Mouse (Mus musculus): ENCODE data around the gene Dhodh.

Dhodh gene

GRCm38 (mm10) chr8:109608271-109609152 is at the start of gene Dhodh:
Dhodh (minus strand) TSS chr8:109608673.
- peak; percentile 99 for DNase-seq (ENCODE audit: low read depth, low spot score)

GRCm38 (mm10) chr8:109656860-109657259 is 48.4 kb upstream of the Dhodh start:
- no peak for DNase-seq (ENCODE audit: low read depth, low spot score)

GRCm38 (mm10) chr8:109650801-109651200 is 42.3 kb upstream of the Dhodh start:
- DNase-seq (ENCODE audit: low read depth, low spot score), result no peak

GRCm38 (mm10) chr8:109648469-109648868 is 40.0 kb upstream of the Dhodh start:
- DNase-seq (ENCODE audit: low read depth, low spot score), result no peak

GRCm38 (mm10) chr8:109647331-109647730 is 38.9 kb upstream of the Dhodh start:
- DNase-seq (ENCODE audit: low read depth, low spot score), result no peak

- DNase-seq (ENCODE audit: low read depth, low spot score), result no peak
Observed at GRCm38 (mm10) chr8:109641236-109641635, 32.8 kb upstream of the Dhodh start.

GRCm38 (mm10) chr8:109640410-109640809 is 31.9 kb upstream of the Dhodh start:
- peak; percentile 35 for DNase-seq (ENCODE audit: low read depth, low spot score)

- no peak for DNase-seq (ENCODE audit: low read depth, low spot score)
Observed at GRCm38 (mm10) chr8:109638851-109639250, 30.4 kb upstream of the Dhodh start.

GRCm38 (mm10) chr8:109635146-109635545 is 26.7 kb upstream of the Dhodh start:
- DNase-seq (ENCODE audit: low read depth, low spot score), result no peak

- DNase-seq (ENCODE audit: low read depth, low spot score), result no peak
Observed at GRCm38 (mm10) chr8:109632498-109632897, 24.0 kb upstream of the Dhodh start.

- DNase-seq (ENCODE audit: low read depth, low spot score), result no peak
Observed at GRCm38 (mm10) chr8:109628638-109629037, 20.2 kb upstream of the Dhodh start.

- DNase-seq (ENCODE audit: low read depth, low spot score), result no peak
Observed at GRCm38 (mm10) chr8:109615569-109615968, 7.1 kb upstream of the Dhodh start.

GRCm38 (mm10) chr8:109614243-109615210 is 6.1 kb upstream of the Dhodh start, which contains the start of gene Pkd1l3:
Pkd1l3 (plus strand) TSS chr8:109614517.
- DNase-seq (ENCODE audit: low read depth, low spot score), result peak; percentile 53

- peak; percentile 27 for DNase-seq (ENCODE audit: low read depth, low spot score)
Observed at GRCm38 (mm10) chr8:109609153-109609502, 655 bp upstream of the Dhodh start.

- DNase-seq (ENCODE audit: low read depth, low spot score), result peak; percentile 60
Observed at GRCm38 (mm10) chr8:109607650-109608049, 823 bp downstream of the Dhodh start.

GRCm38 (mm10) chr8:109606725-109607124 is 1.7 kb downstream of the Dhodh start:
- DNase-seq (ENCODE audit: low read depth, low spot score), result no peak

GRCm38 (mm10) chr8:109595854-109596253 is 12.6 kb downstream of the Dhodh start:
- peak; percentile 73 for DNase-seq (ENCODE audit: low read depth, low spot score)

GRCm38 (mm10) chr8:109593117-109593788 is 15.2 kb downstream of the Dhodh start:
- peak; percentile 73 for DNase-seq (ENCODE audit: low read depth, low spot score)

GRCm38 (mm10) chr8:109592164-109592563 is 16.3 kb downstream of the Dhodh start:
- no peak for DNase-seq (ENCODE audit: low read depth, low spot score)

- no peak for DNase-seq (ENCODE audit: low read depth, low spot score)
Observed at GRCm38 (mm10) chr8:109591367-109591766, 17.1 kb downstream of the Dhodh start.

GRCm38 (mm10) chr8:109590901-109591300 is 17.6 kb downstream of the Dhodh start:
- no peak for DNase-seq (ENCODE audit: low read depth, low spot score)

Measured in ES-CJ7 (cell line).